Mouse (Mus musculus) ES-E14 (cell line): ENCODE data around the gene Slc29a3. TPM values are rescaled to one million over a fixed set of nuclear protein-coding genes. Genes with fewer than 3 reads are reported as not detected.

ENCODE experiments used
- DNase-seq: peaks from one replicate; pipeline ENCODE4 v3.0.0-alpha.2; 2013; ENCODE audit warnings: low read depth, low spot score
- H3K27ac ChIP-seq: 2 replicates; pipeline ENCODE4 v1.5.1; 2012; ENCODE audit warnings: low read depth, mild to moderate bottlenecking, low read length, moderate library complexity, mixed read lengths; ENCODE audit not compliant: poor library complexity, insufficient read depth, severe bottlenecking
- H3K36me3 ChIP-seq: 2 replicates; pipeline ENCODE4 v1.6.1; 2012; ENCODE audit warnings: mild to moderate bottlenecking, low read length, moderate library complexity, mixed read lengths; ENCODE audit not compliant: control insufficient read depth, poor library complexity, insufficient read depth, severe bottlenecking
- H3K4me1 ChIP-seq, 2 experiments: fragments of 150-350 bp in 1 of 2; sonication (generic) in 1 of 2; 2 replicates each; pipeline ENCODE4 v1.6.1; 2012; ENCODE audit warnings: low read length in 2 of 2, mild to moderate bottlenecking in 1 of 2, mixed read lengths in 1 of 2; ENCODE audit not compliant: control insufficient read depth in 2 of 2, insufficient read depth in 2 of 2, poor library complexity in 1 of 2
- H3K4me3 ChIP-seq, 2 experiments: fragments of 150-350 bp in 1 of 2; sonication (generic) in 1 of 2; 2 replicates each; pipeline ENCODE4 v1.5.1; 2012; ENCODE audit warnings: low read length in 2 of 2, low read depth in 1 of 2, mild to moderate bottlenecking in 1 of 2, mixed read lengths in 1 of 2; ENCODE audit not compliant: insufficient read depth in 1 of 2, poor library complexity in 1 of 2, severe bottlenecking in 1 of 2
- H3K9ac ChIP-seq: 2 replicates; pipeline ENCODE4 v1.6.1; 2012; ENCODE audit warnings: low read depth, mild to moderate bottlenecking, low read length, mixed read lengths; ENCODE audit not compliant: poor library complexity, insufficient read depth, severe bottlenecking
- H3K9me3 ChIP-seq: fragments of 150-350 bp; sonication (generic); 2 replicates; pipeline ENCODE4 v1.6.1; 2012; ENCODE audit warnings: low read depth, mild to moderate bottlenecking, low read length; ENCODE audit not compliant: control insufficient read depth, insufficient read depth
- CHD2 ChIP-seq: IDR thresholded peaks from 2 replicates; pipeline ENCODE4 v1.6.1; 2014; ENCODE audit warnings: mild to moderate bottlenecking, low read depth, low read length, inconsistent platforms
- HCFC1 ChIP-seq: IDR thresholded peaks from 2 replicates; pipeline ENCODE4 v1.6.1; 2012; ENCODE audit warnings: low read length, inconsistent platforms, borderline replicate concordance; ENCODE audit not compliant: insufficient read depth
- MAFK ChIP-seq: IDR thresholded peaks from 2 replicates; pipeline ENCODE4 v1.6.1; 2014; ENCODE audit warnings: mild to moderate bottlenecking, low read depth, low read length, inconsistent platforms; ENCODE audit not compliant: insufficient read depth
- ZC3H11A ChIP-seq: IDR thresholded peaks from 2 replicates; pipeline ENCODE4 v1.6.1; 2012; ENCODE audit warnings: low read depth, mild to moderate bottlenecking, inconsistent platforms, low read length, borderline replicate concordance
- ZNF384 ChIP-seq: IDR thresholded peaks from 2 replicates; pipeline ENCODE4 v1.6.1; 2012; ENCODE audit warnings: low read depth, low read length, inconsistent platforms
- in situ Hi-C, 2 experiments: fragments of 600-800 bp; cut with MboI; formaldehyde crosslinking; loops; one replicate each; pipeline ENCODE4 v1.15.1; 2025; ENCODE audit warnings: low sequenced_read_pairs in 2 of 2, inconsistent platforms in 1 of 2; ENCODE audit not compliant: unreplicated experiment in 2 of 2
- total RNA-seq: library from RNA; depleted of rRNA; stranded (reverse); fragments of 300-350 nt; gene quantifications from 2 replicates; pipeline ENCODE4 v1.2.3, GENCODE M21; 2012

Slc29a3 gene
- total RNA-seq, 1 experiment = 11.9 TPM

- H3K27ac ChIP-seq = no peak overlapping the region
- in situ Hi-C loops = loop anchor here in 1 of 2 experiments (25.0 kb wide), 1 partner anchor 271 kb away; no protein-coding TSS in a partner anchor
- peaks cover 2 to 30% of the 10 kb centered on the region in 2 experiments; a peak in 3 of 4 replicates for H3K4me1 ChIP-seq
- H3K36me3 ChIP-seq = no peaks in the 10 kb centered on the region; the same call in 1 of the 2 replicates
- H3K4me3 ChIP-seq = no peak overlapping the region
- no peak overlapping the region for H3K9ac ChIP-seq
- no peaks in the 10 kb centered on the region for H3K9me3 ChIP-seq
- TF ChIP-seq ZC3H11A = no peak
- TF ChIP-seq MAFK = no peak
- no peak for TF ChIP-seq HCFC1
- no peak for TF ChIP-seq CHD2
- no peak for TF ChIP-seq ZNF384
- no peak for DNase-seq
Measured at GRCm38 (mm10) chr10:60790912-60791311, 38.3 kb upstream of the Slc29a3 start.

GRCm38 (mm10) chr10:60787303-60788074, 34.9 kb upstream of the Slc29a3 start:
- no peak for TF ChIP-seq ZNF384
- Histone ChIP-seq H3K9me3 (no peaks in the 10 kb centered on the region), H3K4me1 (peaks cover 4 to 23% of the 10 kb centered on the region in 2 experiments; a peak in 3 of 4 replicates), H3K36me3 (peaks cover 3% of the 10 kb centered on the region; the same call in 1 of the 2 replicates), H3K4me3 (no peak overlapping the region), H3K9ac (no peak overlapping the region), H3K27ac (no peak overlapping the region)
- no peak for DNase-seq
- in situ Hi-C loops = loop anchor here (10.0 to 25.0 kb wide), 2 partner anchors 275 to 277 kb away; no protein-coding TSS in a partner anchor

GRCm38 (mm10) chr10:60783608-60784007, 31.0 kb upstream of the Slc29a3 start:
- TF ChIP-seq ZNF384 = no peak
- no peak for TF ChIP-seq HCFC1
- TF ChIP-seq ZC3H11A = no peak
- TF ChIP-seq MAFK = no peak
- TF ChIP-seq CHD2 = no peak
- no peak overlapping the region for H3K9ac ChIP-seq
- H3K9me3 ChIP-seq = no peaks in the 10 kb centered on the region
- H3K27ac ChIP-seq = 0 out of 2 replicates have a peak overlapping the region, but pooled peaks have one; percentile 24
- peaks cover 5% of the 10 kb centered on the region; the same call in 1 of the 2 replicates for H3K36me3 ChIP-seq
- no peak overlapping the region for H3K4me3 ChIP-seq
- DNase-seq = peak; percentile 52
- H3K4me1 ChIP-seq = peaks cover 2 to 17% of the 10 kb centered on the region in 2 experiments; a peak in 2 of 4 replicates
- in situ Hi-C loops = loop anchor here (10.0 to 25.0 kb wide), 2 partner anchors 279 to 281 kb away; no protein-coding TSS in a partner anchor

GRCm38 (mm10) chr10:60779628-60780027, 27.0 kb upstream of the Slc29a3 start:
- Histone ChIP-seq H3K27ac (no peak overlapping the region), H3K36me3 (peaks cover 12% of the 10 kb centered on the region; the same call in 1 of the 2 replicates), H3K4me1 (peaks cover 7 to 17% of the 10 kb centered on the region in 2 experiments), H3K9ac (no peak overlapping the region), H3K4me3 (peak overlapping the region in 1 of 2 experiments; percentile 34; a peak in 1 of 4 replicates), H3K9me3 (no peaks in the 10 kb centered on the region)
- peak; percentile 51 for TF ChIP-seq ZC3H11A
- TF ChIP-seq CHD2 = no peak
- peak; percentile 83 for DNase-seq
- in situ Hi-C loops = loop anchor here (10.0 to 25.0 kb wide), 2 partner anchors 283 to 285 kb away; no protein-coding TSS in a partner anchor
